Mouse (Mus musculus): ENCODE results near the gene Fgf14. TPM values are rescaled to one million over a fixed set of nuclear protein-coding genes. Genes with fewer than 3 reads are reported as not detected.
"Not testable (repeated sequence)": the region's sequence is repeated elsewhere in the genome, so short reads cannot be mapped to it uniquely, and the experiment has no call there.

Gene Fgf14
- total RNA-seq, 2 experiments from 2014 or later, result not detected

DNA sequence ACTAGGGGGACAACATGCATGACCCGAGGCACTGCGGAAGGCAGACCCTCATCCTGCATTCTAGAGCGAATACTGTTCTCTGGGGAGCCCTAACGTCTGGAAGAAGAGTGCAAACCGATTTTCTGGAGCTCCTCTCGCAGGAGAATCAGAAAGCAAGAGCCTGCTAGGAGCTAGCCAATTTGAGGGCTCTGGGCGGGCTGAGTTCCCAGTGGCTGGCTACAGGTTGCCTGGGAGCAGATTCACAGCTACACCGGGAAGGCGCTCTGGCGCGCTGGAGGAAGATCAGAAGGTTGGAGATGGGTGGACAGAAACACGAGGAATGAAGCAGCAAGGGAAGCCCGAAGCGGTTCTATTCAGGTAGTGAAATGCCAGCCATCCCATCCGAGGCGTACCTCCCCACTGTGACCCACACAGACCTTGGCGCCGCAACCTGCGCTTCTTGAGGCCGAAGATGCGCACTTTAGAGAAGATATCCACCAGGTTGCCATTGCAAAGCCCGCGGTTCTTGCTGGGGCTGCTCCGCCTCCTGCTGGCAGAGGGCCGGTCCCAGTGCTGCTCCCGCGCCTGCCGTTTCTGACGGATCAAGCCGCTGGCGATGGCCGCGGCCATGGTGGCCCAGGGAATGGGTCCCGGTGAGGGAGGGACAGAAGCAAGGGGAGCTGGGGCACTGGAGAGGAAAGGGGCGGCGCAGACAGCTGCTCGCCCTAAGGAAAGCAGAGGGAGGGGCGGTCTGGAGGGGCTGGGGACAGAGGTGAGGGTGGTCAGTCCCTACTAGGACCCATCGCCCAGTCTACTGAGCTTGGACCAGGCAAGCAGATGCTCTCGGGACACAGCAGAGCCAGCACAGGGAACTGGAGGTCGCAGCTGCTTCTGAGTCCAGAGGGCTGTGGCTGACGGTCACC is 484.8 kb downstream of the Fgf14 start:
- DNase-seq, result no peak

DNA sequence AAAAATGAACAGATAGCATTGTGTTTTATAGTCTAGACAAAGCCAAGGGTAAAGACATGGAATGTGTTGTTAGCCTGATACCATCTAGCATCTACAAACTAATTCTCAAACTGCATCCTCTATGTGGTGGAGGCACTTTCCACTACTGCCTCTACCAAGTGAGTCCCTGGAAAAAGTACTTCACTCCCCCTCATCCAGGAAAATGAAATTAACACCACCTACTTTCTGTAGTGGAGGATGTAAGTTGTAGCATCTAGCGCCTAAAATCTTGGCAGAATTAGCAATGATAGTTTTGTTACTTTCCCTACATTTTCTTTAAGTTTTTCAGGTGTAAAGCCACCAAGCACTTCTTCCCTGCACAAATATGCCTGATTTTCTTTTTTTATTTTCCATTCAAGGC is 496.7 kb downstream of the Fgf14 start:
- DNase-seq, result no peak

DNA sequence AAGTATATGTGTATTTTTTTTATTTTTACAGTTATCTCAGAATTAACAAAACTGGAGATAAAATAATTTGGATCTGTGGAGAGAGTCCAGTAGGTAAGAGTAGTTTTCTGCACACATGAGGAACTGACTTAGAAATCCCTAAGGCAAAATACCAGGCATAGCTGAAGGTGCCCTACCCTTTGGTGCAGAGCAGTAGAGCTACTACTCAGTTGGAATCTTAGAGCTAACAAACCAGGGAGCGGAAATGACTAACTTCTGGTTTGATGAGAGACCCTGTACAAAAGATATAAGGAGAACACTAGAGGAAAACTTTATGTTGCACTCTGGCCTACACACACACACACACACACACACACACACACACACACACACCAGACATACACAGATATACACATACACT is 502.8 kb downstream of the Fgf14 start:
- DNase-seq, result no peak

DNA sequence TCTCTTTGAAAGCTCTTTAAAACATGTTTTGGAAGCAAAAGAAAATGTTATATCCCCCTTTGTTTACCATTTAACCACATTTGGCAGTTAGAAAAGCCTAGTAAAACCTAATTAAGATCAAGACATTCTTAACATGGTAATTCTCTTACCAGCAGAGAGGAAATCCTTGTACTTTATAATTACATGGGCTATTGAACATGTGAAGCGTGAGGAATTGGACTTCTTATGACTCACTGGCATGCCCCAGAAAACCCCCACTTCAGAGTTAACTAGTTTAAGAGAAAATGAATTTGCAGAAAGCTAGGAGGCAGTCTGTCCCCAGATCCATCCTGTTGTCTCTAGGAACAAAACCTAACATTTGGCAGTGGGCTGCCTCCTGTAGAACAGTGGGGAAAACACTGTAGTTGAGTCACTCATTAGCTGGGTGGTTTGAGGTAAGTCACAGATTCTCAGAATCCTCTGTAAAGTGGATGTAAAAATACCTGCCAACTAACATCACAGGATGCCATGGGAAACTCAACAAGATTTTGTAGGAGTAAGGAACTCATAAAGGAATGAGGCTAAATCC is 513.2 kb downstream of the Fgf14 start:
- DNase-seq, result no peak

DNA sequence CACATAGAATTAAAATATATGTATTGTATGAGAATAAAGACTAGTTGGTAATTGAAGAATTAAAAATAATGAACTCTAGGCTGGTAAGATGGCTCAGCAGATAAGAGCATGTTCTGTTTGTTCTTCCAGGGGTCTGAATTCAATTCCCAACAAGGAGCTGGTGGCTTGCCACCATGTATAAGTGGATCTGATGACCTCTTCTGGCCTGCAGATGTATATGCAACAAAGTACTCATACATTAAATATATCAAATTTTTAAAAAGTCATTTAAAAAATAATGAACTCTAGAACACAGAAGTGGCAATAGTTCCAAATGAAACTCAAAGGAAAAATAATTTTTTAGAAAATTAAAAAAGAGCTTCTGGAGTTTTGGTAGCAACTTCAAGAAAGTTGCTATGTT is 529.5 kb downstream of the Fgf14 start:
- DNase-seq, result no peak

DNA sequence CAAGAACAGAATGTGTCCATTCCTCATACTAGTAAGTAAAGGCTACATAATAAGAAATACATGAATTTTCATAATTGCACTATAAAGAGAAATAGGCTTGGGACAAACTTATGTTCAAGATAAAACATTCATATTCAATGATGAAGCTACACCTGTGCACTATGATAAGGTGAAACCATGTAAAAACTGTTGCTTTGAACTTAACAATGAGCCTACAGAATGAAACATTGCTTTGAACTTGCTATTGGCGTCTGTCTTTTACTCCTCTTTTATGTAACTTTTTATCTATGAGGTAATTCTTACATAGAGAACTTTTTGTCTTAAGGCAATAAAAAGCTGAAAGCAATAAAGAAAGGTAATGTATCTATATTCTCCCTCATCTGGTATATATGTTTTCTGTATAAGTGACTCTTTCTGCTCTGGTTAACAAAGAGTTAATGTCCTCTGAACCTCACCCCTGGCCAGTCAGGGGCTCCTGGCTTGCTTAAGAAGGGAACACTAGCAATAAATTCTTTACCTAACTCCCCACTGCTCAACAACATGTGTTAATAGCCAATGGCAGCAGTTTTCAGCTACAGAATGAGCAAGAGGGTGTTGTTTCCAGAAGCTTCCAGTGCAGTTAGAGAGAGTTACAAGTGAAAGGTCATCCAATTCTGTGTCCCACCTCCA is 569.6 kb downstream of the Fgf14 start:
- DNase-seq, result no peak

DNA sequence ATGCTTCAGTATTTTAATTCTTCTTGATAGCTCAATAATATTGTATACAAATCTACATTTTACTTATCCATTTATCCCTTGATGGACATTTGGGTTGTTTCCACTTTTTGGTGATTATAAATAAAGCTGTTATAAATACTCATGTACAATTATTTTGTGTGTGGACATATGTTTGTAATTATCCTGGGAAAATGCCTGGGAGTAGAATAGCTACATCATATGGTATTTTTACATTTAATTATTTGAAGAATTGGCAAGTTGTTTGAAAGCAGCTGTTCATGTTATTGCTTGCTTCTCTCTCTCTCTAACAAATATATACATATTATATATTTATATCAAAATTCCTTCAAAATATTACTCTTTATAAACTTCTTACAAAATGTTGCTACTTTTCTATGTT is 593.8 kb downstream of the Fgf14 start:
- no peak for DNase-seq

DNA sequence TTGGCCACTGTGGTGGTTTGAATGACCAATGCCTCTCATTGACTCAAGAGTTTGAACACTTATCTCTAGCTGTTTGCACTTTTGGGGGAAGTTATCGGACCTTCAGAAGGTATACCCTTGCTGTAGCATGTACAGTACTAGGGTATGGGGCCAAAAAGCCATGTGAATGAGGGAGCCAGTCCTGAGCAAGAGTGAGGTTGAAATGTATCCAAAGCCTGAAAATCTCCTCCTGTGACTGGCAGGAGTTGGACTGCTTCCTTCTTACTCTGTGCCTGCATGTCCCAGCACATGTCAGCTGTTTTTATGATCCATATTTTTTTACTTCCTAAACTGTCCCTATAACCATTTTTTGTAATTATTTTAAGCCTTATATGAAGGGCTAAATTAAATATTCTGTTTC is 632.9 kb downstream of the Fgf14 start:
- DNase-seq, result no peak

DNA sequence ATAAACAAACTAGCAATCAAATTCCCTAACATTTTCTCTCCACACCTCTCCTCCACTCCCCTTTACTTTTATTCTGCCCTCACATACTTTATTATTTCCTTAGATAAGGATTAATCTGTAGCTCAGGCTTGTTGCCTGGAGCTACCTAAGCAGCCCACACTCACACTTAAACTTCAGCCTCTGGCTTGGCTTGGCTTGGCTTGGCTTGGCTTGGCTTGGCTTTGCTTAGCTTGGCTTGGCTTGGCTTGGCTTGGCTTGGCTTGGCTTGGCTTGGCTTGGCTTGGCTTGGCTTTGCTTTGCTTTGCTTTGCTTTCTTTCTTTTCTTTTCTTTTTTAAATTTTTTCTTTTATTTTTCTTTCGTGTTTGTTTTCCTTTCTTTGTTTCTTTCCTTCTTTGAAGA is 636.3 kb downstream of the Fgf14 start:
- no peak for DNase-seq

DNA sequence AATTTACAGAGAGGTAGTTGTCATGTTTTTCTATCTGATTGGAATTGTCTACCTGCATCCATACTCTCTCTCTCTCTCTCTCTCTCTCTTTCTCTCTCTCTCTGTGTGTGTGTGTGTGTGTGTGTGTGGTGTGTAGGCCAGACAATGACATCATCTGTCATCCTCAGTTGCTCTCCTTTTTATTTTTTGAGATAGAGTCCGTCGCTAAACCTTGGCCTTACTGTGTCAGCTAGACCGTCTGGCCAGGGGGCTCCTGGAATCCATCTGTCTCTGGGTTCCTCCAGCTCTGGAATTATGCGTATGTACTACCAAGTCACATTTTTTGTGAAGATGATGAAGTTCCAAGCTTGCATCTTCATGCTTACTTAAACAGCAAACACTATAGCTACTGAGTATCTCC is 639.5 kb downstream of the Fgf14 start:
- no peak for DNase-seq

DNA sequence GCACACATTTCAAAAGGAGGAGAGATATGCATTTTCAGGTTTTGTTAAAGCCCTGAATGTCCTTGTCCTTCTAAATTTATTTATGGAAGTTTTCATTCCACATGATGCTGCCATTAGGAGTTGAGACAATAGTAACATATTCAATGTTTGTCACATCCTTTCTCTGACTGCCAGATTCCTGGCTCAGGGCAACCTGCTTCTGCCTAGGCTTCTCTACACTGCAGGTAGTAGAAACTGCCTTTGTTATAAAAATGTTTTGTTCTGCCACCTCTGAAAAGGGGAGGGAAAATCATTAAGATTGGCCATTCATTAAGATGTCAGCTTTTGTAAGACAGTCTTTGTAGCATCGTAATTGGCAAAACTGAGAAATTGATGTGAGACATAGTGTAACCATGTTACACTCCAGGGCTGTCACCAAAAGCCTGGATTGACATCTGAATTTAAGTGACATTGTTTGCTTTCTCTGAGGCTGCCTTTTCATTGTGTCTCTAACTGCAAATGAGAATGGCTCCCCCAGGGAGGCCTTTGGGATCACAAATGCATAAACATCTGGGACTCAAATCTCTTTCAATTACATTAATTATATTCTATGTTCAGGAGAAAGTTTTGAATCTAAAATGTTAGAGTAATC is 640.2 kb downstream of the Fgf14 start:
- no peak for DNase-seq

DNA sequence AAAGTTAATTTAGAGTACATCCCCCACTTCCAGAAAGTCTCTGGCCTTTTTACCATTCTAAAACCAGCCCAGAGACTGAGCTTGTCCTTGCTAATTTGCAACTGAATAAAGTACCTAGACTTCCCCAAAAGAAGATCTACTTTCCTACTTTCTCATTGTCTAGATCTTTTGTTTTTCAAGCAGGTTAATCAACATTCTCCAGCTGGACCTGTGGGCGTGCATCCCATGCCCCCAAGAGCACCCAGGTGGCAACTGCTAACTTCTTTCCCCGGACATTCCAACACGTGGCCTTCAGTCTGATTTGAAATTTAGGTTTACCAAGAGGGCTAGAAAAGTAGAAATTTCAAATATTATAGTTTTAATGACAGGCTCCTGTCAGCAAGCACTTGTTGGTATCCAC is 643.6 kb downstream of the Fgf14 start:
- DNase-seq, result not testable (repeated sequence)

DNA sequence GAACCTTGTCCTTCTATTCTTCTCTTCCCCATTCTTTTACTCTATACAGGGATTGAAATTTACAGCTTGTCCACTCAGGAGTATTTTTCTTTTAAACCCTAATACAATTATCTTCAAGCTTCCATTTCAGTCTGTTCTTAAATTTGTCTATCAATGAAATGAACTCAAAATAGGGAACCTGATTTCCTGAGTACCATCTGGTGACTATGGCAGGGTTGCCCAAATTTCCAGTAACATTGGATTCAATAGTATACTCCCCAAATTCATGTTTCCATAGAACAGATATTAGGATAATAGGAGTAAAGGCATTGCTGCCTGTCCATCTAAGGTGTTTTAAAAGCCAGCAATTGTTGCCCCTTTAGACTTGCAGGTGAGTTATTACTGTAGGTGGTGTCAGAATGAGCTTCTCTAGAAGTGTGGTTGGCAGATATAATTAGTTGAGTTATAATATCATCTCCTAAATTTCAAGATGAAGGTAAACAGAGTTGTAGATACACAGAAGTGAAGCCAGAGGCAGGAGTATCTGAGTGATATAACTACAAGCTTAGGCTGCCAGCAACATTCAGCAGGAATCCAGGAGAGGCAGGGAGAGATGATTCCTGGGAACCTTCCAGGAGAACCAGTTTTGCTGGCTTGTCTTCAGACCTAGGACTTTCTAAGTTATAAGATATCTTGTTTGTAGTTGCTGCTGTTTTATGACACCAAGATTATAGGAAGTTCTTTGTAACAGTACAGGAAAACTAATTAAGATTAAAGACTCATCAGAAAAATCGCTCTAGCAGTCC is 648.8 kb downstream of the Fgf14 start:
- DNase-seq, result no peak

DNA sequence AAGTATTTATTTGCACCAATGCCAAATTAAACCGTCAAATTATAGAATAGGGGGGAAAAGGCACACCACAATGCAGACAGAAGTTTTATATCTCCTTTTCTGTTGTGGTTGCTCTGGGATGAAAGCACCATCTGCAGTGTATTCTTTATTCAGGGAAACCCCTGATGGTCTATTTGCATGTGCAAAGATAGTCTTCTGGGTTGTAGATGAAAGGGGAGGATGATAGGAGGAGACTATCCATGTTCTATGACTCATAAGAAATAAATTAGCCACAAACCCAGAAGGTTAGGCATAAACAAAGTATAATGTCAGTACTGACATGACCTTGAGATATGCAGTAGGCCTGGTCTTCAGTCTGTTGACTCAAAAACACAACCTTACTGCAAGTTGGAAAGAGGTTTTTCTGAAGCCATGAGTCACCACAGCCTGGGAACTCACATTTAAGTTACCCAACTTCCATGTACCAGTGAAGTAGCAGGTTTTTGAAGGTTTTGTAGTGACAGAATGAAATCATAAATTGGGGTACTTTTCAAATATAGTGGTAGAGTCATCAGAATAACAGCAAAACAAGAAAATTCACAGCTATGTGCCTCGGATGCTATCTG is 686.2 kb downstream of the Fgf14 start:
- no peak for DNase-seq

DNA sequence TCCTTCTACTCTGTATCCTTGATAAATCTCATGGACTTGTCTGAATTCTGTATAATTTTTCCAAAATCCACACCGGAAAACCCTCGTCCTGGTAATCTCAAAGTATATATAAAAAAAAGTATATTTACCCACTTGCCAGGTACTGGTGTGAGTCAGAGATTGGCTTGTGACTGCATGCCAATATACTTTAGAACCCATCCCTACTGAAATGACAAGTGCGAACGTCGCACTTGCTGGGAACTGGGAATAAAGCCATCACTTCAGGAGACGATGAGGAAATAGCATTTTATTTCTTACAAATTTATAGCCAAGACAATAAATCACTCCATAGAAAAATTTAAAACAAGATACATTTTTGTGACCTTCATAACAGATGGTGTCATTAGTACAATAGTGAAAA is 708.9 kb downstream of the Fgf14 start:
- no peak for DNase-seq

DNA sequence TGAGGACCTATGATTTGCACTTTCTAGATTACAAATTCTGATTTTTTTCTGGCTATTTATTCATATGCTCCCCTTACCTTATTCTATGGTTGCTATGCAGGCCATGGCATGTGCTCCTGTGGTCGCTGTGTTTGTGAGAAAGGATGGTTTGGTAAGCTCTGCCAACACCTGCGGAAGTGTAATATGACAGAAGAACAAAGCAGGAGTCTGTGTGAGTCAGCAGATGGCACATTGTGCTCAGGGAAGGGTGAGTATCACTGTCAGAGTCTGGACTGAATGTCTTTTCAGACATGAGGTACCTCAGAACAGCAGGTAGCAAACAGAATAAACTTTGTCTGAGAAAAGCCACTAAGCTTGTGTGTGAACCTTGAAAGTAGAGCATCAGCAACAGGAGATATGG is 710.4 kb downstream of the Fgf14 start:
- no peak for DNase-seq

Data from gastrocnemius, postnatal 25 days (tissue).